ENCODE assay signal across 8 mouse cellular contexts in the genomic region with DNA sequence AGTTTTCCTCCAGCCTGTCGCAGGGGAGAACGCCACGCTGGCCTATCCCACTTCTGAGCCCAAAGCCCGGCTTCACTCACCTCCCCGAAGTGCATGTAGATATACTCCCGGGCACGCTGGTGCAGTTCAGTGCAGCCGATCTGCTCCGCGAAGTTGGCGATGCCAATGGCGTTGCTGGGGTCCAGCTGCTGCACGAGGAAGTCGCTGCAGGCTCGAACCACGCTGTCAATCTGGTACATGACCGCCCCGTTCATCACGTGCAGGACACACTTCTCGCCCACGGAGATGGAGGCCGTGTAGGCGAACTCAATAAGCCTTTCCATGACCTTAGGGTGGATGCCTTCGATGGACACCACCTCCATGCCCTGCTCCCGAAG. TPM values are rescaled to one million over a fixed set of nuclear protein-coding genes. Genes with fewer than 3 reads are reported as not detected.
A peak's percentile ranks its signal among the peaks of the same experiment; 100 is the strongest.
DNase-seq lines count a peak whose midpoint lies in the region; ATAC-seq and TF ChIP-seq lines count a peak whose summit lies in the region.

No protein-coding gene starts in this region.

- peak overlapping the region; percentile 98; the same call in 1 of the 2 replicates for H3K9ac ChIP-seq in embryonic facial prominence, embryonic 11.5 days (replicated peaks; ENCODE audit: low read length)
- peak overlapping the region; percentile 95 for H3K9ac ChIP-seq in intestine, embryonic 14.5 days (ENCODE audit: low read length)

- peaks cover 23% of the 10 kb centered on the region for H3K79me2 ChIP-seq in myocyte (ENCODE audit: control insufficient read depth, insufficient read depth)

- H3K27ac ChIP-seq in layer of hippocampus, adult 2 months, result peak overlapping the region; percentile 99; the same call in 1 of the 2 replicates
- no peak overlapping the region for H3K27ac ChIP-seq in embryonic facial prominence, embryonic 11.5 days (replicated peaks; ENCODE audit: low read depth, low read length)
- no peak overlapping the region for H3K27ac ChIP-seq in intestine, embryonic 14.5 days (ENCODE audit: low read depth)

- H3K36me3 ChIP-seq in embryonic facial prominence, embryonic 11.5 days (replicated peaks; ENCODE audit: control insufficient read depth, insufficient read depth, low read depth, low read length), result peaks cover 2% of the 10 kb centered on the region; the same call in 1 of the 2 replicates
- H3K36me3 ChIP-seq in intestine, embryonic 14.5 days (ENCODE audit: control insufficient read depth, insufficient read depth, low read length), result peaks cover 40% of the 10 kb centered on the region
- no peaks in the 10 kb centered on the region for H3K36me3 ChIP-seq in myocyte (ENCODE audit: control insufficient read depth, insufficient read depth)

- H3ac ChIP-seq in myocyte (ENCODE audit: control insufficient read depth, insufficient read length), result no peak overlapping the region

- H3K4me3 ChIP-seq in layer of hippocampus, adult 2 months, result peak overlapping the region; percentile 82
- peak overlapping the region; percentile 94; the same call in 1 of the 2 replicates for H3K4me3 ChIP-seq in embryonic facial prominence, embryonic 11.5 days (ENCODE audit: low read depth, low read length)
- peak overlapping the region; percentile 92 for H3K4me3 ChIP-seq in intestine, embryonic 14.5 days (ENCODE audit: low read depth, low read length)
- H3K4me3 ChIP-seq in myocyte, result peak overlapping the region; percentile 60

- no peaks in the 10 kb centered on the region for H3K9me3 ChIP-seq in embryonic facial prominence, embryonic 11.5 days (replicated peaks; ENCODE audit: control insufficient read depth, low read length)
- H3K9me3 ChIP-seq in intestine, embryonic 14.5 days (ENCODE audit: control insufficient read depth, low read length), result no peaks in the 10 kb centered on the region

- peaks cover 7% of the 10 kb centered on the region; the same call in 1 of the 2 replicates for H3K4me1 ChIP-seq in embryonic facial prominence, embryonic 11.5 days (ENCODE audit: control insufficient read depth, insufficient read depth, low read length)
- peaks cover 19% of the 10 kb centered on the region for H3K4me1 ChIP-seq in intestine, embryonic 14.5 days (replicated peaks; ENCODE audit: control insufficient read depth, insufficient read depth, low read length)

- TF ChIP-seq POLR2A in myocyte (IDR thresholded peaks at IDR 0.05; ENCODE audit: insufficient read length, low read depth), result peak; percentile 7

- DNase-seq in layer of hippocampus, adult 2 months (ENCODE audit: low spot score in 2 of 2), result no peak
- DNase-seq in layer of hippocampus, postnatal 25 days (ENCODE audit: extremely low spot score in 1 of 2, low spot score in 1 of 2), result no peak
- no peak for DNase-seq in embryonic facial prominence, embryonic 11.5 days (ENCODE audit: low spot score)
- DNase-seq in intestine, embryonic 14.5 days (ENCODE audit: low spot score), result no peak
- no peak for DNase-seq in retina, postnatal 1 day
- no peak for DNase-seq in frontal cortex, postnatal 36 days (ENCODE audit: low spot score in 2 of 2)

- no peak for ATAC-seq in embryonic facial prominence, embryonic 11.5 days (replicated peaks; ENCODE audit: insufficient number of reproducible peaks, low FRiP score, low TSS enrichment, low read depth)
- no peak for ATAC-seq in intestine, embryonic 14.5 days (replicated peaks; ENCODE audit: low FRiP score, low TSS enrichment, low read depth)
- ATAC-seq in CD4-positive, CD25-positive, alpha-beta regulatory T cell, adult 4 months, result no peak

- 0 out of 2 replicates have a peak, but pooled peaks cover under 1% of the 10 kb centered on the region for H3K27me3 ChIP-seq in embryonic facial prominence, embryonic 11.5 days (ENCODE audit: control insufficient read depth, insufficient read depth, low read length)
- H3K27me3 ChIP-seq in intestine, embryonic 14.5 days (replicated peaks; ENCODE audit: control insufficient read depth, insufficient read depth, low read length), result no peaks in the 10 kb centered on the region
- H3K27me3 ChIP-seq in myocyte (ENCODE audit: control insufficient read depth, insufficient read depth, insufficient read length), result no peaks in the 10 kb centered on the region

- peak overlapping the region; percentile 70 for H3K4me2 ChIP-seq in embryonic facial prominence, embryonic 11.5 days (ENCODE audit: low read depth, low read length)
- H3K4me2 ChIP-seq in intestine, embryonic 14.5 days (ENCODE audit: low read length), result peak overlapping the region; percentile 92
- peak overlapping the region; percentile 85 for H3K4me2 ChIP-seq in myocyte (ENCODE audit: low read depth)

- WGBS in embryonic facial prominence, embryonic 11.5 days, result 81% methylated on average over 25 of the region's 25 CpGs
- WGBS in intestine, embryonic 14.5 days, result 81% methylated on average over 25 of the region's 25 CpGs

- no peak for TF ChIP-seq CTCF in layer of hippocampus, adult 2 months (conservative IDR thresholded peaks at IDR 0.05)

TF ChIP-seq in myocyte, 11 proteins besides CTCF, POLR2A, EP300 and RAD21:
- no peak for TF ChIP-seq MYOG (IDR thresholded peaks at IDR 0.05; ENCODE audit: control insufficient read depth in 1 of 3, insufficient read depth in 1 of 3, insufficient read length in 2 of 3, low read depth in 2 of 3)
- TF ChIP-seq MYOD1 (IDR thresholded peaks at IDR 0.05; ENCODE audit: control insufficient read depth in 1 of 3, insufficient read length in 2 of 3, low read depth in 2 of 3), result no peak
- no peak for TF ChIP-seq MAX (IDR thresholded peaks at IDR 0.05; ENCODE audit: low read depth)
- TF ChIP-seq SRF (IDR thresholded peaks at IDR 0.05; ENCODE audit: control insufficient read depth, insufficient read length, low read depth), result no peak
- TF ChIP-seq TCF3 (IDR thresholded peaks at IDR 0.05; ENCODE audit: insufficient read length, low read depth), result no peak
- no peak for TF ChIP-seq USF1 (IDR thresholded peaks at IDR 0.05; ENCODE audit: low read depth)
- TF ChIP-seq E2F4 (IDR thresholded peaks at IDR 0.05; ENCODE audit: insufficient read depth), result no peak
- no peak for TF ChIP-seq CEBPB (IDR thresholded peaks at IDR 0.05; ENCODE audit: insufficient read depth, poor library complexity, severe bottlenecking)
- TF ChIP-seq TCF12 (IDR thresholded peaks at IDR 0.05; ENCODE audit: insufficient read depth, poor library complexity, severe bottlenecking), result no peak
- TF ChIP-seq REST (IDR thresholded peaks at IDR 0.05; ENCODE audit: insufficient read depth, insufficient read length), result no peak
- no peak for TF ChIP-seq POLR2AphosphoS2 (IDR thresholded peaks at IDR 0.05; ENCODE audit: insufficient read length, low read depth)

RNA-seq across cellular contexts. Expression of a gene that starts 2.2 kb away (rescaled TPM):
- 10 to 100 TPM; 56.7 to 60.6 TPM for total RNA-seq in layer of hippocampus, adult 2 months (2021)
- 10 to 100 TPM; 56.7 to 60.1 TPM for total RNA-seq in layer of hippocampus, postnatal 25 days (2021)
- polyA plus RNA-seq in embryonic facial prominence, embryonic 11.5 days (2014; fragmentation: Nextera tagmentation; extraction: Ambion mirVana), result 23.2 and 27.1 TPM in 2 replicates
- polyA plus RNA-seq in intestine, embryonic 14.5 days (2014; fragmentation: Nextera tagmentation; extraction: Ambion mirVana), result 41.0 and 43.0 TPM in 2 replicates
- polyA plus RNA-seq in myocyte (2012; fragmentation: generic; extraction: Trizol), result 34.1 TPM
- polyA plus RNA-seq in CD4-positive, CD25-positive, alpha-beta regulatory T cell, adult 4 months (2017; shearing (Covaris generic)), result 10 to 100 TPM; 20.1 to 43.4 TPM

RNA-seq across cellular contexts. Expression of a gene that starts 11.3 kb away (rescaled TPM):
- total RNA-seq in layer of hippocampus, adult 2 months (2021), result 10 to 100 TPM; 10.6 to 10.9 TPM
- total RNA-seq in layer of hippocampus, postnatal 25 days (2021), result 10 to 100 TPM; 13.1 to 14.5 TPM
- 0.08 and 0.21 TPM in 2 replicates for polyA plus RNA-seq in embryonic facial prominence, embryonic 11.5 days (2014; fragmentation: Nextera tagmentation; extraction: Ambion mirVana)
- 0.07 and 0.13 TPM in 2 replicates for polyA plus RNA-seq in intestine, embryonic 14.5 days (2014; fragmentation: Nextera tagmentation; extraction: Ambion mirVana)
- polyA plus RNA-seq in myocyte (2012; fragmentation: generic; extraction: Trizol), result 0.22 TPM
- under 1 TPM in 1 of 2 experiments, not detected in 1; 0.12 TPM for polyA plus RNA-seq in CD4-positive, CD25-positive, alpha-beta regulatory T cell, adult 4 months (2017; shearing (Covaris generic))

RNA-seq across cellular contexts. Expression of a gene that starts 28.1 kb away (rescaled TPM):
- total RNA-seq in layer of hippocampus, adult 2 months (2021), result 10 to 100 TPM; 39.8 to 40.2 TPM
- 10 to 100 TPM; 39.1 to 40.0 TPM for total RNA-seq in layer of hippocampus, postnatal 25 days (2021)
- 28.5 and 31.1 TPM in 2 replicates for polyA plus RNA-seq in embryonic facial prominence, embryonic 11.5 days (2014; fragmentation: Nextera tagmentation; extraction: Ambion mirVana)
- 42.6 and 45.4 TPM in 2 replicates for polyA plus RNA-seq in intestine, embryonic 14.5 days (2014; fragmentation: Nextera tagmentation; extraction: Ambion mirVana)
- 39.8 TPM for polyA plus RNA-seq in myocyte (2012; fragmentation: generic; extraction: Trizol)
- polyA plus RNA-seq in CD4-positive, CD25-positive, alpha-beta regulatory T cell, adult 4 months (2017; shearing (Covaris generic)), result 10 to 100 TPM; 25.3 to 29.8 TPM

RNA-seq across cellular contexts. Expression of a gene that starts 50.8 kb away (rescaled TPM):
- total RNA-seq in layer of hippocampus, adult 2 months (2021), result 10 to 100 TPM; 45.1 to 46.6 TPM
- 10 to 100 TPM; 36.4 to 48.4 TPM for total RNA-seq in layer of hippocampus, postnatal 25 days (2021)
- polyA plus RNA-seq in embryonic facial prominence, embryonic 11.5 days (2014; fragmentation: Nextera tagmentation; extraction: Ambion mirVana), result 11.4 and 13.3 TPM in 2 replicates
- polyA plus RNA-seq in intestine, embryonic 14.5 days (2014; fragmentation: Nextera tagmentation; extraction: Ambion mirVana), result 12.8 TPM in 2 replicates
- 31.4 TPM for polyA plus RNA-seq in myocyte (2012; fragmentation: generic; extraction: Trizol)
- 10 to 100 TPM; 25.2 to 45.3 TPM for polyA plus RNA-seq in CD4-positive, CD25-positive, alpha-beta regulatory T cell, adult 4 months (2017; shearing (Covaris generic))

RNA-seq across cellular contexts. Expression of a gene that starts 54.2 kb away (rescaled TPM):
- 10 to 100 TPM; 53.7 to 54.4 TPM for total RNA-seq in layer of hippocampus, adult 2 months (2021)
- 10 to 100 TPM; 53.6 to 61.7 TPM for total RNA-seq in layer of hippocampus, postnatal 25 days (2021)
- polyA plus RNA-seq in embryonic facial prominence, embryonic 11.5 days (2014; fragmentation: Nextera tagmentation; extraction: Ambion mirVana), result 51.3 and 55.0 TPM in 2 replicates
- polyA plus RNA-seq in intestine, embryonic 14.5 days (2014; fragmentation: Nextera tagmentation; extraction: Ambion mirVana), result 43.7 and 44.8 TPM in 2 replicates
- polyA plus RNA-seq in myocyte (2012; fragmentation: generic; extraction: Trizol), result 53.2 TPM
- polyA plus RNA-seq in CD4-positive, CD25-positive, alpha-beta regulatory T cell, adult 4 months (2017; shearing (Covaris generic)), result 100 to 1,000 TPM; 124 to 126 TPM
